Mouse (Mus musculus) megakaryocyte-erythroid progenitor cell, adult 5-6 weeks (primary cell): ENCODE measurements around the gene Chek2. TPM values are rescaled to one million over a fixed set of nuclear protein-coding genes. Genes with fewer than 3 reads are reported as not detected.

Source experiments
- ATAC-seq: replicated peaks from 2 replicates; pipeline ENCODE4 v1.8.0; 2016; ENCODE audit warnings: mild to moderate bottlenecking, inconsistent platforms; ENCODE audit not compliant: severe bottlenecking, poor library complexity, low FRiP score, low TSS enrichment
- total RNA-seq, 2 experiments: library from RNA; stranded (forward) in 1 of 2; stranded (reverse) in 1 of 2; fragments of 200-1000, 215-1000 nt in 1 of 2; fragments of >200 nt in 1 of 2; fragmentation: Nextera tagmentation in 1 of 2; gene quantifications; 2 replicates each; pipeline ENCODE4 v1.2.3; 2014 to 2017

Gene Chek2
- total RNA-seq (2014; fragmentation: Nextera tagmentation): 47.4 and 59.5 TPM in 2 replicates
- 31.1 and 56.9 TPM in 2 replicates for total RNA-seq (2017)

- ATAC-seq: peak; percentile 88
Observed at GRCm38 (mm10) chr5:110839678-110840365, at the start of gene Chek2, which contains the start of gene Hscb. Gene Chek2, plus strand, starts transcription at chr5:110839979. Gene Hscb, minus strand, starts transcription at chr5:110839777.

- no peak for ATAC-seq
Observed at GRCm38 (mm10) chr5:110794363-110794762, 45.4 kb upstream of the Chek2 start.

- no peak for ATAC-seq
Observed at GRCm38 (mm10) chr5:110797696-110798095, 42.1 kb upstream of the Chek2 start.

GRCm38 (mm10) chr5:110801036-110801624 lies 38.6 kb upstream of the Chek2 start:
- ATAC-seq: no peak

GRCm38 (mm10) chr5:110802186-110802585 lies 37.6 kb upstream of the Chek2 start:
- ATAC-seq: no peak

- peak; percentile 30; the same call in 1 of the 2 replicates for ATAC-seq
Observed at GRCm38 (mm10) chr5:110802809-110803208, 37.0 kb upstream of the Chek2 start.

GRCm38 (mm10) chr5:110804012-110804743 lies 35.6 kb upstream of the Chek2 start:
- peak; percentile 7; the same call in 1 of the 2 replicates for ATAC-seq

GRCm38 (mm10) chr5:110806154-110806553 lies 33.6 kb upstream of the Chek2 start:
- no peak for ATAC-seq

GRCm38 (mm10) chr5:110806676-110807075 lies 33.1 kb upstream of the Chek2 start:
- no peak for ATAC-seq

GRCm38 (mm10) chr5:110807453-110807852 lies 32.3 kb upstream of the Chek2 start:
- ATAC-seq: no peak

GRCm38 (mm10) chr5:110808061-110808631 lies 31.6 kb upstream of the Chek2 start:
- ATAC-seq: peak; percentile 67

GRCm38 (mm10) chr5:110808821-110809666 lies 30.7 kb upstream of the Chek2 start:
- no peak for ATAC-seq

- ATAC-seq: peak; percentile 89
Observed at GRCm38 (mm10) chr5:110809667-110810325, 30.0 kb upstream of the Chek2 start, which contains the start of gene Ulk1. Gene Ulk1, minus strand, starts transcription at chr5:110810097.

GRCm38 (mm10) chr5:110824421-110824820 lies 15.4 kb upstream of the Chek2 start:
- ATAC-seq: no peak

- ATAC-seq: no peak
Observed at GRCm38 (mm10) chr5:110826781-110827495, 12.8 kb upstream of the Chek2 start.

GRCm38 (mm10) chr5:110827576-110827975 lies 12.2 kb upstream of the Chek2 start:
- no peak for ATAC-seq

GRCm38 (mm10) chr5:110831036-110831720 lies 8.6 kb upstream of the Chek2 start:
- ATAC-seq: no peak
